Mouse (Mus musculus) limb, embryonic 14.5 days (tissue): ENCODE data around the gene Limk1. TPM values are rescaled to one million over a fixed set of nuclear protein-coding genes. Genes with fewer than 3 reads are reported as not detected.

Experiments
- ATAC-seq: fragments of 200-750 bp; cut with Nextera tagmentation; 2 replicates; pipeline ENCODE4 v1.8.0; 2017; ENCODE audit warnings: low read depth, moderate number of reproducible peaks, moderate TSS enrichment; ENCODE audit not compliant: low FRiP score
- DNase-seq: peaks from one replicate; pipeline ENCODE4 v3.0.0-alpha.2; 2015; ENCODE audit warnings: low spot score
- H3K27ac ChIP-seq: fragments of 300-500 bp; sonication (generic); replicated peaks from 2 replicates; pipeline ENCODE4 v1.5.1; 2014; ENCODE audit warnings: low read depth, mild to moderate bottlenecking, low read length, moderate library complexity, mixed read lengths
- H3K27me3 ChIP-seq: fragments of 300-500 bp; sonication (generic); 2 replicates; pipeline ENCODE4 v1.6.1; 2014; ENCODE audit warnings: low read length, mixed read lengths; ENCODE audit not compliant: control insufficient read depth, insufficient read depth
- H3K36me3 ChIP-seq: fragments of 300-500 bp; sonication (generic); 2 replicates; pipeline ENCODE4 v1.6.1; 2014; ENCODE audit warnings: mild to moderate bottlenecking, low read length, moderate library complexity, mixed read lengths; ENCODE audit not compliant: control insufficient read depth, insufficient read depth
- H3K4me1 ChIP-seq: fragments of 300-500 bp; sonication (generic); 2 replicates; pipeline ENCODE4 v1.6.1; 2014; ENCODE audit warnings: antibody characterized with exemption, low read length, mixed read lengths; ENCODE audit not compliant: control insufficient read depth, insufficient read depth
- H3K4me2 ChIP-seq: fragments of 300-500 bp; sonication (generic); replicated peaks from 2 replicates; pipeline ENCODE4 v1.6.1; 2014; ENCODE audit warnings: low read depth, mild to moderate bottlenecking, low read length, moderate library complexity; ENCODE audit not compliant: severe bottlenecking
- H3K4me3 ChIP-seq: fragments of 300-500 bp; sonication (generic); replicated peaks from 2 replicates; pipeline ENCODE4 v1.5.1; 2014; ENCODE audit warnings: low read length
- H3K9ac ChIP-seq: fragments of 300-500 bp; sonication (generic); 2 replicates; pipeline ENCODE4 v1.6.1; 2014; ENCODE audit warnings: mild to moderate bottlenecking, low read depth, low read length, moderate library complexity; ENCODE audit not compliant: severe bottlenecking
- H3K9me3 ChIP-seq: fragments of 300-500 bp; sonication (generic); 2 replicates; pipeline ENCODE4 v1.6.1; 2016; ENCODE audit warnings: low read length; ENCODE audit not compliant: control insufficient read depth
- POLR2A ChIP-seq: fragments of 200-500 bp; IDR thresholded peaks from 2 replicates; pipeline ENCODE4 v1.8.0; 2012; ENCODE audit warnings: inconsistent platforms, mild to moderate bottlenecking, moderate library complexity, borderline replicate concordance; ENCODE audit not compliant: insufficient read depth, insufficient read length; ENCODE audit errors: extremely low read depth
- WGBS: fragments of 180-500 bp; shearing (Covaris S2); extraction: QIAGEN DNeasy Blood & Tissue Kit; methylation state at CpG from one replicate; pipeline ENCODE4 v1.1.7; 2014; 5-methylcytosine and 5-hydroxymethylcytosine counted together
- polyA plus RNA-seq, 2 experiments: library from polyadenylated mRNA; depleted of rRNA in 1 of 2; stranded (reverse) in 1 of 2; unstranded in 1 of 2; fragments of >200 nt; fragmentation: Nextera tagmentation in 1 of 2; extraction: Ambion mirVana in 1 of 2; gene quantifications; 2 replicates each; pipeline versions ENCODE4 v1.2.1 to v1.2.3; 2012 to 2014

The Limk1 gene
- polyA plus RNA-seq, 2 experiments = 8.6 to 31.9 TPM

- 76% methylated on average over 8 of the region's 8 CpGs for WGBS
- H3K4me2 ChIP-seq = no peak overlapping the region
- no peak overlapping the region for H3K27ac ChIP-seq
- no peak overlapping the region; the same call in 1 of the 2 replicates for H3K9ac ChIP-seq
- H3K27me3 ChIP-seq = no peaks in the 10 kb centered on the region
- no peak for TF ChIP-seq POLR2A
- H3K4me3 ChIP-seq = no peak overlapping the region
- no peak for DNase-seq
- H3K4me1 ChIP-seq = peaks cover 2% of the 10 kb centered on the region; the same call in 1 of the 2 replicates
- H3K36me3 ChIP-seq = no peaks in the 10 kb centered on the region
- no peaks in the 10 kb centered on the region for H3K9me3 ChIP-seq
- ATAC-seq = no peak
These were observed 43.7 kb downstream of the Limk1 start for GRCm38 (mm10) chr5:134644643-134645118.

DNA sequence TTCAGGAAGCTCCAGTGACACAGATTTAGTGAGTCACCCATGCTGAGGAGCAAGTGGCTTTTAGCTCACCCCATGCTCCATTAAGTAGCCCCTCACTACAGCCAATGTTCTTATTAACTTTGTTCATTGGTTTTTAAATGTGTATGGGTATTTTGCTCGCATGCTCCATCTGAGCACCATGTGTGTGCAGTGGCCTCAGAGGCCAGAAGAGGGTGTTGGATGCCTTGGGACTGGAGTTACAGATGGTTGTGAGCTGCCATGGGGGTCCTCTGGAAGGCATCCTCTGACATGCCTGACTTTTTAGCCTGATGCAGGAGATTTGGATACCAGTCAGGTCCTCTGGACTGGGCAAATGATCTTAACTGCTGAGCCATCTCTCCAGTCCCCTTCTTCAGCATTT is 44.3 kb downstream of the Limk1 start:
- H3K27me3 ChIP-seq = no peaks in the 10 kb centered on the region
- TF ChIP-seq POLR2A = no peak
- H3K36me3 ChIP-seq = no peaks in the 10 kb centered on the region
- 55% methylated on average over 1 of the region's 1 CpGs for WGBS
- no peak overlapping the region for H3K4me3 ChIP-seq
- no peak for ATAC-seq
- H3K4me1 ChIP-seq = peaks cover 4% of the 10 kb centered on the region; the same call in 1 of the 2 replicates
- DNase-seq = no peak
- no peak overlapping the region for H3K4me2 ChIP-seq
- H3K9ac ChIP-seq = no peak overlapping the region; the same call in 1 of the 2 replicates
- no peaks in the 10 kb centered on the region for H3K9me3 ChIP-seq
- no peak overlapping the region for H3K27ac ChIP-seq

GRCm38 (mm10) chr5:134640371-134640770 is 48.0 kb downstream of the Limk1 start:
- TF ChIP-seq POLR2A = no peak
- ATAC-seq (no peak), DNase-seq (no peak)
- H3K27ac ChIP-seq = no peak overlapping the region
- H3K4me3 ChIP-seq = no peak overlapping the region
- H3K4me1 ChIP-seq = peaks cover 14% of the 10 kb centered on the region
- 85% methylated on average over 3 of the region's 3 CpGs for WGBS
- H3K27me3 ChIP-seq = no peaks in the 10 kb centered on the region
- H3K36me3 ChIP-seq = peaks cover 13% of the 10 kb centered on the region
- no peak overlapping the region for H3K9ac ChIP-seq
- no peaks in the 10 kb centered on the region for H3K9me3 ChIP-seq
- no peak overlapping the region for H3K4me2 ChIP-seq

DNA sequence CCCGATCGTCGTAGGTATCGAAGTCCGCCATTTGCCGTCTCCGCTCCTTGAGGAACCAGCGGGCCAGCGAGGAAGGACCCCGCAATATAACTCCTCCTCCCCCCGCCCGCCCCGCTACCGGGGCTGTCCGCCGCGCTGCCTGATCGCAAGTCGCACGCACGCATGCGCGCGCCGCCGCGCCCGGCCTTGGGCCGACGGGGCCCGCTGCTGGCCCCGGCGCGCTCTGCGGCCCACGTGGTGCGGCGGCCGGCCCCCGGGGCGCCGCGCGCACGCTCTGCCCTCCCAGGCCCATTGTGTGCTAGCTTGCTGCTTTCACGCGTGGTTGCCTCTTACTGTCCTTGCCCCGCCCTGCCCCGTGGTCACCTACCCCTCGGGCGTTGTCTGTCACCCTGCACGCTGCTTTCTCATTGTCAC is 49.1 kb downstream of the Limk1 start, which contains the start of gene Eif4h:
Gene Eif4h (minus strand): TSS at position 222 of the 414 bp plus-strand sequence.
- H3K4me3 ChIP-seq = peak within 1 kb of the TSS; percentile 99
- H3K4me2 ChIP-seq = peak within 1 kb of the TSS; percentile 81
- ATAC-seq (peak; percentile 95), DNase-seq (peak; percentile 94)
- H3K27ac ChIP-seq = peak within 1 kb of the TSS; percentile 93
- H3K9ac ChIP-seq = peak within 1 kb of the TSS; percentile 99
- H3K4me1 ChIP-seq = peaks cover 14% of the 10 kb centered on the region
- peak; percentile 82; the same call in 1 of the 2 replicates for TF ChIP-seq POLR2A
- 1% methylated on average over 25 of the region's 52 CpGs for WGBS
- peaks cover 21% of the 10 kb centered on the region for H3K36me3 ChIP-seq
- H3K27me3 ChIP-seq = no peaks in the 10 kb centered on the region
- H3K9me3 ChIP-seq = no peaks in the 10 kb centered on the region

DNA sequence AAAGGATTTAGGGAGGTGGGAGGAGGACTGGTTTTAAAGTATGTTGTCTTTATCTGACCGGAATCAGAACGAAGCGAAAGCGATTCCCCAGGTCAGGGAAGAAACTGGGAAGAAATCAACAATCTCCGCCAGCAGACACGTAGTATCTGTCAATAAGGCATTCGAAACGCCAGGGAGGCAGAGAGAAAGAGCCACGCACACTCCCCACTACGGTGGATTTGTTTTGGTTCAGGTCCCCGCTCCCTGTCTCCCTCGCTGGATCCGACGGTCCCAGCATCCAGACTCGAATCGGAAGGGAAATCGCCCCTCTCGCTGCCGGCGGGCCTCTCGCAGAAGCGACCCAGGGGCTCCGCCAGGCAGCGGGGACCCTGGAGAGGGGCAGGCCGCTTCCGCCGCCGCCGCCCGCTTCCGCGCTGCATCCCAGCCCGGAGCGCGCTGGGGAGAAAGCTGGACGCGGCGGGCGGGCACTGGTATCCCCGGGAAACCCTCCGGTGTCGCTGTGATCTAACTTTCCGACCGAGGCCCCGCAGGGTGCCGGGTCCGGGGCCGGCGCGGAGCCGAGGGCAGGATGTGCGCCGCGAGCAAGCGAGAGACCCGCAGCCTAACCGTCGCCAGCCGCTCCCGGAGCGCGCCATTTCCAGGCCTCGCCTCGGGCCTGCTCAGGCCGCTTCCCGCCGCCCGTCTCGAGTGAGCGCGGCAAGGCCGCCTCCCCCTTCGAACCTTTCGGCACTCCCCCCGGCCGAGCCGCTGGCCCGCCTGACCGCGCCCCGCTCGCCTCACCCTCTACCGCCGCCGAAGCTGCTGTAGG is 49.7 kb downstream of the Limk1 start:
- Histone ChIP-seq H3K36me3 (peaks cover 26% of the 10 kb centered on the region), H3K27ac (peak overlapping the region; percentile 93), H3K4me3 (peak overlapping the region; percentile 99), H3K9me3 (no peaks in the 10 kb centered on the region), H3K4me2 (peak overlapping the region; percentile 81), H3K9ac (peak overlapping the region; percentile 99), H3K4me1 (peaks cover 14% of the 10 kb centered on the region), H3K27me3 (no peaks in the 10 kb centered on the region)
- DNase-seq (no peak), ATAC-seq (peak; percentile 67)
- no peak for TF ChIP-seq POLR2A
- under 1% methylated on average over 60 of the region's 85 CpGs for WGBS
